Mouse (Mus musculus) layer of hippocampus, adult 9-11 months (tissue): ENCODE measurements at regions not wholly inside any gene's neighbourhood (a gene's known extent, or its start where the extent isn't known, plus 50 kb on each side); places are given as distances from the start of the nearest gene placed in this dataset.
A peak's percentile ranks its signal among the peaks of the same experiment; 100 is the strongest.

Experiments used
- DNase-seq: peaks from one replicate; pipeline ENCODE4 v3.0.0; 2022

- DNase-seq, result no peak
Measured at GRCm38 (mm10) chr15:70489548-70489947, 3344.8 kb upstream of the Gm6569 start.

- no peak for DNase-seq
Measured at GRCm38 (mm10) chr15:70507046-70507818, 3327.1 kb upstream of the Gm6569 start.

- peak; percentile 1 for DNase-seq
Measured at GRCm38 (mm10) chr15:70520551-70520950, 3313.8 kb upstream of the Gm6569 start.

- DNase-seq, result no peak
Measured at GRCm38 (mm10) chr15:70554773-70555582, 3279.4 kb upstream of the Gm6569 start.

GRCm38 (mm10) chr15:70555583-70555894 is 3278.8 kb upstream of the Gm6569 start:
- no peak for DNase-seq

GRCm38 (mm10) chr15:70594295-70594694 is 3240.1 kb upstream of the Gm6569 start:
- DNase-seq, result no peak

- DNase-seq, result no peak
Measured at GRCm38 (mm10) chr15:70600762-70601489, 3233.4 kb upstream of the Gm6569 start.

- DNase-seq, result peak; percentile 4
Measured at GRCm38 (mm10) chr15:70605251-70605650, 3229.1 kb upstream of the Gm6569 start.

GRCm38 (mm10) chr15:70606896-70607295 is 3227.5 kb upstream of the Gm6569 start:
- peak; percentile 4 for DNase-seq

- no peak for DNase-seq
Measured at GRCm38 (mm10) chr15:70618131-70618674, 3216.2 kb upstream of the Gm6569 start.

- DNase-seq, result no peak
Measured at GRCm38 (mm10) chr15:70641051-70641552, 3193.3 kb upstream of the Gm6569 start.

- no peak for DNase-seq
Measured at GRCm38 (mm10) chr15:70644447-70645202, 3189.7 kb upstream of the Gm6569 start.

GRCm38 (mm10) chr15:70675549-70675948 is 3158.8 kb upstream of the Gm6569 start:
- DNase-seq, result no peak

GRCm38 (mm10) chr15:70704547-70704946 is 3129.8 kb upstream of the Gm6569 start:
- DNase-seq, result no peak

- DNase-seq, result no peak
Measured at GRCm38 (mm10) chr15:70713736-70714135, 3120.6 kb upstream of the Gm6569 start.

GRCm38 (mm10) chr15:70727361-70727885 is 3106.9 kb upstream of the Gm6569 start:
- no peak for DNase-seq

- DNase-seq, result no peak
Measured at GRCm38 (mm10) chr15:70727956-70728355, 3106.4 kb upstream of the Gm6569 start.

- no peak for DNase-seq
Measured at GRCm38 (mm10) chr15:70744239-70744638, 3090.1 kb upstream of the Gm6569 start.

- DNase-seq, result peak; percentile 35
Measured at GRCm38 (mm10) chr15:70764045-70764444, 3070.3 kb upstream of the Gm6569 start.

- DNase-seq, result no peak
Measured at GRCm38 (mm10) chr15:70764513-70764912, 3069.8 kb upstream of the Gm6569 start.

GRCm38 (mm10) chr15:70765471-70765870 is 3068.9 kb upstream of the Gm6569 start:
- DNase-seq, result no peak
